Mouse (Mus musculus) bone marrow macrophage, adult 2 months (primary cell): ENCODE measurements around the gene Zfp661.

ENCODE experiments used
- CTCF ChIP-seq: IDR thresholded peaks from 2 replicates; pipeline ENCODE4 v1.5.1; 2012; ENCODE audit warnings: low read depth, mild to moderate bottlenecking, low read length, moderate library complexity
- POLR2A ChIP-seq: IDR thresholded peaks from 2 replicates; pipeline ENCODE4 v1.6.1; 2012; ENCODE audit warnings: mild to moderate bottlenecking, low read depth, low read length, borderline replicate concordance

DNA sequence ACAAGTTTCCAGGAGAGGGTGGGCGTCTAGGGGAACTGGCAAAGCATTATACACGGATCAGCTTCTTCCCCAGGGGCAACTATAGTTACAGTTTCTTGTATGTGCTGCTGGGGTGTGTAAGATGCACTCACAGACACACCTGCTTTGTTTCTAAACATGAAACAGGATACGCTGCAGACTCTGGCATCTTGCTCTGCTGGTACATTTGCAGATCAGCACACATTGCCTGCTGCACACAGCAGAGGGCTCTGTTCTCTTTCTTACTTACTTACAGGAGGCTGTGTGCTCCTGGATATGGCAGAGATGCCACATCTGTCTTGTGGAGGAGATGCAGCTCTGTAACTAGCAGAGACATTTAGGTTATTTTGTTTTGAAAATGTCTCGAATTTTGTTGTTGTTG lies 3.9 kb upstream of the Zfp661 start:
- no peak for TF ChIP-seq CTCF
- no peak for TF ChIP-seq POLR2A
